Mouse (Mus musculus) right cerebral cortex, postnatal 14 days (tissue): ENCODE results near the gene Gm42906.

ENCODE experiments used
- DNase-seq: peaks from one replicate; pipeline ENCODE4 v3.0.0; 2022

The Gm42906 gene

DNA sequence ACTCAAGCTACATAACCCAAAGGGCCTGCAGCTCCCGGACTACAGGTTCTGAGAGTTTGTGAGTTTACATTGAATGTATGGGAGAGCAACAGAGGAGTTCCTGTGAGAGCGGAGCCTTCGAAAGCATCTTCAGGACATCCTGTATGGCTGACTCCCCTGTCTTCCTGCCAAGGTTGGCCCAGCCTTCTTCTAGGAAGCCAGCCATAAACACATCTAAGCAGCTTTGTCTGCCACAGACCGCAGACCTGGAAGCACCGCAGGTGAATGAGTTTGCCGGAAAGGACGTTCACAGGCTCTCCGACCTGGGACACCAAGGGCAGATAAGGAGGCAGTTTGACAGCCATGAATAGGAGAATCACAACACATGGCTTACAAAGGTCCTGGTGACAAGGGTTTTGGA lies 246.7 kb downstream of the Gm42906 start:
- DNase-seq, result no peak

DNA sequence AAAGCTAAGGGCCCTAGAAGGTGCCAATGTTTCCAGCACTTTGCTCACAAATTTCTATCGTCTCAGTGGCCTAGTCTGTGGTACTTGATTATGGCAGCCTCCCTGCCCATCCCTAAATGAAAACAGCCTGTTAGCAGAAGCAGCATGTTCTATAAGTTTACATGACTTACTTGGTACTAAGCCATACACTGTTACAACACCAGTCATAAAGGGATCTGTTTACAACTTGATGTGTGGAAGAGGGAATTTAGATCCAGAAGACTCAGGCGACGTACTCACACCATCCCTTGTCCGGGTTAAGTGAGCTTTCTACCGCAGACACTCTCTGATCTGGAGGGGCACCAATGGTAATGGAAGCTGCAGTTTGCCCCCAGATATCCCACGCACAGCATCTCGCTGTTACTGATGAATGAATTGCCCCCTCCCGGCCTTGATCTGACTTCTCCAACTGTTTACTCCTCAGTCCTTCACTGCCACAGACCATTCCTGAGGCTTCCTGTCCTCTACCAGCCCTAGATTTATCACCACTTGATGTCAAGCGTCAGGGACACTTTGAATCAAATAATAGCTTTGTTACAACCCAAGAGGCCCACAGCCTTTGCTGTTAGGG lies 247.7 kb downstream of the Gm42906 start:
- no peak for DNase-seq

DNA sequence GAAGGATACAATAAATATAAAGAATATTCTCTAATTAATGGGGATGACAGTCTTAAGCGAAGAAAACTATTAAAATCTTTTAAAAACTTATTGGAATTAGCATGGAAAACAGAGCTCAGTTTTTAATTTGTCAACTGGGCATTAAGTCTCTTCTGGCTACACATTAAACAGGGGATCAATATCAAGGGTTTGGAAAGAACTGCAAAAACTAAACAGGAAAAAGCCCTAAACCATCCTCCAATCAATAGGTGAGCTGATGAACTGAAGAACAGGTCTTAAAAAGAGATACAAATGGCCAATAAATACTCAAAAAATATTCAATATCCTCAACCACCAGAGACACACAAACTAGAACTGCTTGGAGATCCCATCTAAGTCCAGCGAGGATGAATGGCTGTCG lies 250.8 kb downstream of the Gm42906 start:
- DNase-seq, result no peak

DNA sequence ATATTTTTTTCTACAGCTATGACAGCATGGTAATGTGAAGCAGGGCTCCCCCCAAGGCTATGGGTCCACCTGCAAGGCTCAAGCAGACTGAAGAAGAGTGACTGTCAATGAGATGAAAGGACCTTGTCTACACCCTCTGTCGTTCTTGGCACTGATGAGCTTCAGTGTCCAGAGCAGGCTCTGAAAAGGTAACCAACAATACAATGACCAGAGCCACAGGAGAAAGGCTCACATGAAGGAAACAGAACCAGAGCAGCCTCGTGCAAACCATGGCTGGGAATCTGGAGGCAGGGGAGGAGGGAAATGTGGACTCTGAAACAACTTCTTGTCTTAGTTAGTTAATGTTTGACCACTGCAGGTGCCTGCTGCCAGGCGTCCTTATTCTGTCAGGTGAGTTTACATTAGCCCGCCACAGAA lies 252.1 kb downstream of the Gm42906 start:
- no peak for DNase-seq

DNA sequence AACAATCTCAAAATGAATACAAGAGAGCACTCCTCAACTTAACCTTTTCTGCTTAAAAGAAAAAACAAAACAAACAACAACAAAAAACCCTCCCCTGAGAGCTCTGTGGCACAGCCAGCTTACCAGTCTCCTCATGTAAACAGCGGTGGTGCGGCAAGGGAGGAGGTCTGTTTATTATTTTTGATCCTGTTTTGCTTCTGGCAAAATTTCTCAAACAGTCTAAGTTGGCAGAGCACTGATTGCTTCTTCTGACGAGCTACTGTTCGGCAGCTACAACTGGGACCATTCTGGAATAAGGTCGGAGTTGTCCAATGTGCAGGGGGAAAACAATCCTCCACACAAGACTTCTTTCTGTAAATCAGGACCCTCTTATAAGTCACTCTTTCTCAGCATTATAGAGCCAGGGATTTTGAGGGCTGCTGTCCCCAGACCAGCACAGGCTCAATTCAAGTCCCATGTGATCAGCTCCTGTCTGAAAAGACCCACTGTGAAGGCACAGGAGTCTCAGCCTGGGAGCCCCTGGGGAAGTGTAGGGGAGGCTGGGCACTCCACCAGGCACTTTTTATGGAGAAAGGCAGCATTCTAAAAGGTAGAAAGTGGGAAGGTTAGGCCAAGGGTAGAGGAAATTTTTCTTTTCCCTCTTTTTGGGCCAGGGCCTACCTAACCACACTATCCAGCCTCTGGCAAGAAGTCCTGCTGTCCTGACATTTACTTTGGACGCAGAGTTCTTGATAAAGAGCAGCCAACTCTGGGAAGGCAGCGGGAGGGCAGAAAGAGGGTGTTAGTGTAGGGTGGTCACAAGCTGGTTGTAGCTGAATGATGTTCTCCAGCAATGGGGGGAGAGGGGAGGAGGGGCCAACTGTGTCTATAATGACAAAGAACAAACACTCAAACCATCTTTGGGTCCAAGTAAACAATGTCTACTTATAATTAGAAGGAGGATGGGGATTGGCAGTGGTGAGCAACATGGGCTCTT lies 253.2 kb downstream of the Gm42906 start:
- no peak for DNase-seq

DNA sequence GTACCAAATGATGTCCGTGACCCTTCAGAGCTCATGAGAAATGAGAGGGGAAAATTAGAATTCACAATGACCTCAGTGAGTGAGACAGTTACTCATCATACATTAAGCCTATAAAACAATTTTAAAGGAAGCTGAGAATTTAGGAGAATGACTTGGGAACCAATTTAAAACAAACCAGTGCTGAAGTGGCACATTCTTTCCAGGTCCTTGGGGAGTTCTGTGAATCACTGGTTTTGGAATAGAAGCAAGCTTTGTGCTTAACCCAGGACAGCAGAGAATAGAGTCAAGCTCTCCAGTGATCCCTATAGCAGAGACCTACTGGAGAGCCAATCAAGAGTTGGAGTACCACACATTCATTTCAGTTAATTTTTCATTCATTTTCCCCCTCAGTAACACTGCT lies 254.2 kb downstream of the Gm42906 start:
- DNase-seq, result no peak

DNA sequence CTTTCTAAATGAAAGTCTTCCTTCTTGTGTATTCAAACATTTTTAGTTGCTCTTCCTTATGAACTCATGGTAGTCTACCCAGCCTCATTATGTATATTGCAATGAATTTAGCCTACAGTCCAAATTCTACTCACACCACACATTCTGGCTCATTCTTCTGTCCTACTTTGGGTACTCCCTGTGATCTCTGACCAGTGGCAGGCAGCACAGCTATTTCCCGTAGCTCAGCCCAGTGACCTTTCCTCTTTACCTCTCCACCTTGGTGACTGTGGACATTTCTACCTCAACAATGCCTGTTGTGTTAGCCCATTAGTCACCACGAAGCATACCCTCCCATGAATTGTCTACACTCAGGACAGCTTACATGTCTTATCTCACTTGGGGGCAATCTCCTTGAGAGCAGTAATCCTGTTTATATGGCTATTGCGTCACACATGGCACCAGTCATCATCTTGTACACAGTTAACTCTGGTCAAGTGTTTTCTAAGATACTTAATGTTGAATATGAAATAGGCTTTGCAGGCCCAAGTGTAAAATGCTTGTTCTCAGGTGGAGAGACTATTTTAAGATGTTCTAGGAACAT lies 257.7 kb downstream of the Gm42906 start:
- DNase-seq, result no peak

DNA sequence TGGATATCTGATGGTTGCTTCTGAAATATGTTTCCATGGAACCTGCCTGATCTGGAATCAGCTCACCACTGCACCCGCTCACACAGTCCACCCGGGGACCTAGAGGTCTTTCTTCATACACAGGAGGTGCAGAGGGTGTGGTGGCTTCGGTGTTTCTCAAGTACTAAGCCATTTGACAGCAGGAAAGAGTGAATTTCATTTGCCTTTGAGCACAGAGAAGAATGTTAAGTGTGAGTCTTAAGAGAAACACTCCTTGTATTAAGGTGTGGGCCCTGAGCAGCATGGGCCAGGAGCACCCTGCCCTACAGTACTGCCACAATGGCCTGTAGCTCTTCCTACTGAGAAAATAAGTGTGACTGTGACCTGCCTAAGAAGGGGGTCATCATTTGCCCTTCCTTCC lies 259.8 kb downstream of the Gm42906 start:
- no peak for DNase-seq

DNA sequence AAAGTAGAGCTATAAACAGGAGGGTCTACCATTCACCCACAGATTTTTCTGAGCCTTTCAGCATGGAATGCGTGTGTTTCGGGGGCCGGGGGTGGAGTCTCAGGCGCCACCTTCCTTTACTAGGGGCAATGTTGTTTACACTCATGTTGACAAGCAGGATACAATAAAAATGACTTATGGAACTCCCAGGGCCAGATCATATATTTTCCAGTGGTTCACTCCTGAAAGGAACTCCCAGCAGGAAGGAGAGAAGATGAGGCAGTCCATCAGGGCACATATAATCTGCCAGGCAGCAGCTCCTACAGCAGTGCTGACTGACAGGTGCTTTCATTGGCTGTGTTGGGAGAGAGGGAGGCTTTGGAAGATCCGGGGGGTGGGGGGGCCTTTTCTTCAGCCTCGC lies 260.3 kb downstream of the Gm42906 start:
- DNase-seq, result no peak

DNA sequence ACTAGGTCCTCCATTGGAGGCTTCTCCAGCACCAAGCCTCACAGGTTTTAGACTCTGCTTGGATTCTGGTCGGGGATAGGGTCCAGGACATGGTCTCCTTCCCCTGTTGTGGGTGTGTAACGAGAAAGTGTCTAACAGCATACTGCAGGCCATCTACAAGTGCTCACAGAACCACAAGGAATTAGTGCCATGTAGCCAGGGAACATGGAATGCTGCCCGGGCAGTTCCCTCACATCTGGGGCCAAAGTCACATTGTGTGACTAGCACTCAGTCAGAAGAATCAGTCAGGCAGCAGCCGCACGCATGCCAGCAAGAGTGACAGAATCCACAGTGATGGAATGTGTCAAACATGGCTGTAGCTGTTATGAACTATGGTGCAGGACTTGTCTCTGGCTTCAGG lies 261.7 kb downstream of the Gm42906 start:
- no peak for DNase-seq

DNA sequence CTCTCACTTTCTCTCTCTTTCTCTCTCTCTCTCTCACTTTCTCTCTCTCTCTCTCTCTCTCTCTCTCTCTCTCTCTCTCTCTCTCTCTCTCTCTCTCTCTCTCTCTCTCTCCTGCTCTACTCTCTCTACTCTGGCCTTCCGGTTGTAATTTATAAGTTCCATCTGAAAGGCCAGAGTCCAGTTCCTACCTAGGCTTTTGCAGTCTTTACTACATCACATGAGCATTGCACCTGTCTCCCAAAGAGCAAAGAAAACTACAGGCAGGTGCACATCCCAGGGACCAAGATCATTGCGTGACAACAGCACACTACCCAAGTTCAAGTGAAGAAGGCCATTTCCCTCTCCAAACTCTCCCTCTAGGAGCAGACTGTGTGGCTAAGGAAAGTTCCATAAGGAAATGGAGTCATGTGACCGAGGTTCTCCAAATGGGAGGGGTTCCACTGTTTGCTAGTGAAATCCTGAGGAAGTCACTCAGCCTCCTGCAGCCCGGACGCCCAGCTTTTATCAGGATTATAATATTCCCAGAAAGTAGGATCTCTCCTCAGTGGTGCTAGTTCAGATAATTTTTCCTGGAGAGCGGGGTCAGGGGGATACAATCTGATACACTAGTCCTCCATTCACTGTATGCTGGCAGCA lies 262.5 kb downstream of the Gm42906 start:
- no peak for DNase-seq

DNA sequence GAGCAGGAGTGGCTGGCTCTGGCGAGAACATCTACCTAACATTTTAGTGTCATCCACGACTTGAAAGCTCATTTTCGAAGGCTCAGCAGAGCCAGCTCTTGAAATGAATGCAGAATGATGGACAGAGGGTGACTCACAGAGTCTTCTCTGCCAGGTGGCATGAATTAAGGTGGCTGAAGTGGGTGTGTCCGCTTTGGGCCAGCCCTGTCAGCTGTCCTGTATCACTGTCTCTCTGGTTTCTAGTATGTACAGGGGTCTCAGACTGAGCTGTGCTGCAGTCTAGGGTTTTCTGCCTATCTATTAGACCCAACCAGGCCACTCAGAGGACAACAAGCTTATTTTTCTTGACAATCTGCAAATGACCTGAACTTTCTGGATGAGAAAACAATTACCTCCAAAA lies 263.1 kb downstream of the Gm42906 start:
- DNase-seq, result no peak

DNA sequence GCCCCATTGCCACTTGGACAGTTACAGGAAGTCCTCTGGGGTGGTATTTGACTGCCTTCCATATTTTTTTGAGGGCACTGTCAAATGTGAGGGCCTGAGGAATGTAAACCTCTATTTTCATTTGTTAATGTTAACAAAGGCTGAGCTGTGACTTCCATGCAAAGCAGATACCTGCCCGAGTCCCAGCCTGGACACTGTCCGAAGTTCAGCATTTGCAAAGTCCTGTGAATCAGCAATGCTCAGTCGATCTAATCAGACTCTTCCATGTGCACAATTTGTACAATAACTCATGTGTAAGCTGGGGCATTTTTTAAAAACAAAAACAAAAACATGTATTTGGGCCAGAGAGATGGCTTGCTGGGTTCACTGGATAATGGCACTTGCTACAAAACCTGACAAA lies 265.3 kb downstream of the Gm42906 start:
- DNase-seq, result no peak

DNA sequence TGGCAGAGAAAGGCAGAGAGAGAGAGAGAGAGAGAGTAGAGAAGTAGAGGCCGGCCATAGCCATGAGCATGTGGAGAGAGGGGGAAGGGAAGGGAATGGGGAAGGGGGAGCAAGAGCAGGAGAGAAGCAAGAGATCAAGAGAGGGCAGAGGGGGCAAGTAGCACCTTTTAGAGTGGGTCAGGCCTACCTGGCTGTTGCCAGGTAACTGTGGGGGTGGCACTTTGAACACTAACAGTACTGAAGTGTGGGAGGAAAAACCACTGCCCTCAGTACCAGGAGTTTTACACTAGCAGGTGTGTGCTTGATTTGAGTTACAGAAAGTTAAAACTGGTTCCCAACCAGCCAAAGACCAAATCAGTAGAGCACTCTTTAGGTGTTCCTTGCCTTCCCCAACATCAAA lies 272.7 kb downstream of the Gm42906 start:
- DNase-seq, result no peak

DNA sequence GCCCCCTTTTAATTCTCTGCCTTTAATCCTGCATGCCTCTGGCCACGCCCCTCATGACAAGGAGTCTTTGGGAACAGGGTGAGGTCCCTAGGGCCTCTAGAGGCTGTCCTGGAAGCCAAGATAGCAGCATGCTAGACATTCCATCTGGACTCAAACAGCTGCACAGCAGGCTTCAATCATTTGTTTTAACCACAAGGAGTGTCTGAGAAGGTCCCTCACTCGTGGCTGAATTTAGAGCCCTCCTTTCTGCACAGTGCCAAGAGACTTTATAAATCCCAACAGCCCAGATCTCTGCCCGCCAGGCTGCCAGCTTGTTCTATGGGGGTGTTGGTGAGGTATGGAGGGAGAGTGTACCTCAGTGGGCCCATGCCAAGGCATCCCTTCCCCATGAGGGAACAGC lies 273.2 kb downstream of the Gm42906 start:
- no peak for DNase-seq

DNA sequence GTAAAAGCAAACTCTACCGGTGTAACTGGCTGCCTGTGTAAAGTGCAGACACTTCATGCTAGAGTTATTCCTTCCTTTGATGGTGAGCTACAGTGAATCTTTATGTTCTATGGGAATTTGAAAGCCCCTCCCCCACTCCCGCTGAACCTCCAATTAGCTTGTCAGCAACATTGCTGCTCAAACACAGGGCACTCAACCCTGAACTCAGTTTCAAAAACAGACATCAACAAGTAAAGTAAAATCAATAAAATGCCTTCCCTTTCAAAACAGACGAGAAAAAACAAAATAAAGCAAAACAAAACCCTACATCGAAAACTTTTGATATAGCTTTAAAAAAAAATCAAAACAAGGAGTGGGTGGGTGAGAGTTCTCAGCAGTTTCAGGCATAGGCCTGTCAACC lies 273.9 kb downstream of the Gm42906 start:
- no peak for DNase-seq

DNA sequence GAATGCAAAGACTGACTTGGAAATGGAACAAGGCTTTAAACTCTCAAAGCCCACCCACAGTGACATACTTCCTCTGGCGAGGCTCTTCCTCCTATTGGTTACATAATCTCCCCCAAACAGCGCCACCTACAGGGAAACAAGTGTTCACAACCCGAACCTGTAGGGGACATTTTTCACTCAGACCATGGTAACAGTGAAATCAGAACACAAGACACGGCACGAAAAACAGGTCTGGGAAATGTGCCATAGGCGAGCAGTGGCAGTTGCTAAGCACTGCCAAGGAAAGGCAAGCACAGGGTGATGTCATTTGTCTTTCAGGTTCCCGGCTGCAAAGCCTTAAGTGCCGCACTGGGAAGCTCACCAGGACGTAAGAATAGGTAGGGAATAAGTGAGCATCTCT lies 276.4 kb downstream of the Gm42906 start:
- no peak for DNase-seq

DNA sequence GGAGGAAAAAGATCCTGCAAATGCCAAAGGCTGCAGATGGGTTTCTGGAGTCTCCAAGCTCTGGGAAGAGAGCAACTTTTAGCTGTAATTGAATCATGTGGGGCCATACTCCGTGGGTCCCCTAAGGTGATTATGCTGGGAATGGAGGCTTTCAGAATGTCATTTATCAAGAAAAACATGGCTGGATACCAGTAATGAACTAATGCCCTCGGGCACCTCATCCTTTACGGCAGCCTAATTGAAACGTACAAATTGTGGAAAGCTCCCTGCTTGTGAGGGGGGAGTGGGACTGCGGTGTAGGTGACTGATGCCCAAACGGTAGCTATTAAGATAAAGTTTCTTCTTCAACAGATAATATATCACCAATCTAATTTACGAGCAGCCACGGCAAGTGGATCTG lies 278.5 kb downstream of the Gm42906 start:
- no peak for DNase-seq

DNA sequence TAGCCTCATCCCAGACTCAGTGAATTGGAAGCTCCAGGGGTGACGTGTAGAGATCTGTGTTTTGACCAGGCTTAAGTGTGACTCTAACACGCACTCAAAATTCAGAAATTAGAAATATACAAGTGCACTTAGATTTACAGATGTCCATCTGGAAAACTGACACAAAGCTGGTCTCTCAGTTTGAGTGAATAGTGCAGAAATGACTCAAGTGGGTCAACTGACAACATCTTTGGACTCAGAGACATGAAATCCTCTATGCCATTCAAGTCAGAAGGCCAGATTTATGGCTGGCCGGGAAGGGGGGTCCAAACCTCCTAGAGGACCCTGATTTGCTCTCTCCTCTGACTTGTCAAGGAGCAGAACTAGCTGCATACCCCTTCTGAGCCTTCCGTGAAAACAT lies 279.9 kb downstream of the Gm42906 start:
- no peak for DNase-seq

DNA sequence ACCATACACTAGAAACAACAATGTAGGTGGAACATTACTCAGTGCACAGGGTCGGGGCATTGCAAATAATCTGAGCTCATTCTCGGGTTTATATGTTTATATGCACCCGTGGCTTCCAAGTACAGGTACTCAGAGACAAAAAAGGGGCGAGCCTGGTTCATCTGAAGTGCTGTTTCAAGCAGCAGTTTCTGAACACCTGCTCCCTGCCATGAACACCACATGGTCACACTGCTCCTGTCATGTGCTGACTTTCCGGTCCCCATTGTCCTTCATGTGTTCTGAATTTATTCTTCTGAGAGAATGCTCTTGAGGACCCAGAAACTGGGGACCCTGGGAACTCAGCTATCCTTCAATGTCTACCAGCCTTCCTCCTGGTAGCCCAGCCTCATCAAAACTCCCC lies 282.2 kb downstream of the Gm42906 start:
- DNase-seq, result no peak

DNA sequence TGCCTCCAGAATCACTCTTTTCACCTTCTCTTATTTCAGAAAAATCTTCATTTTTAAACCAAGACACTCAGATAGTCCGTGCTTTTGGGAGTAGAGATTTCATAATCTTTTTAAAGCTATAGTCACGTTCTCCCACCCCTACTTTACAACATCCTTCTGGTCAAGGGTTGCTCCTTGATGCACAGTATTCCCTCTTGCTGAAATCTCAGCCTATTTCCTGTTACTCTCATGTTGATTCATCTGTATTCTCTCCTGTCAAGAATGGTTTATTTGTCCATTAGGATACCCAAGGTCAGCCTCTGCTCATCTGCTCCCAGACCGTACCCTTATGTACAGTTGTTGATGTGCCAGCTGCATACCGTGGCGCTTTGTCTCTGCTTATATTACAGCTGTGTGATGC lies 284.0 kb downstream of the Gm42906 start:
- no peak for DNase-seq

DNA sequence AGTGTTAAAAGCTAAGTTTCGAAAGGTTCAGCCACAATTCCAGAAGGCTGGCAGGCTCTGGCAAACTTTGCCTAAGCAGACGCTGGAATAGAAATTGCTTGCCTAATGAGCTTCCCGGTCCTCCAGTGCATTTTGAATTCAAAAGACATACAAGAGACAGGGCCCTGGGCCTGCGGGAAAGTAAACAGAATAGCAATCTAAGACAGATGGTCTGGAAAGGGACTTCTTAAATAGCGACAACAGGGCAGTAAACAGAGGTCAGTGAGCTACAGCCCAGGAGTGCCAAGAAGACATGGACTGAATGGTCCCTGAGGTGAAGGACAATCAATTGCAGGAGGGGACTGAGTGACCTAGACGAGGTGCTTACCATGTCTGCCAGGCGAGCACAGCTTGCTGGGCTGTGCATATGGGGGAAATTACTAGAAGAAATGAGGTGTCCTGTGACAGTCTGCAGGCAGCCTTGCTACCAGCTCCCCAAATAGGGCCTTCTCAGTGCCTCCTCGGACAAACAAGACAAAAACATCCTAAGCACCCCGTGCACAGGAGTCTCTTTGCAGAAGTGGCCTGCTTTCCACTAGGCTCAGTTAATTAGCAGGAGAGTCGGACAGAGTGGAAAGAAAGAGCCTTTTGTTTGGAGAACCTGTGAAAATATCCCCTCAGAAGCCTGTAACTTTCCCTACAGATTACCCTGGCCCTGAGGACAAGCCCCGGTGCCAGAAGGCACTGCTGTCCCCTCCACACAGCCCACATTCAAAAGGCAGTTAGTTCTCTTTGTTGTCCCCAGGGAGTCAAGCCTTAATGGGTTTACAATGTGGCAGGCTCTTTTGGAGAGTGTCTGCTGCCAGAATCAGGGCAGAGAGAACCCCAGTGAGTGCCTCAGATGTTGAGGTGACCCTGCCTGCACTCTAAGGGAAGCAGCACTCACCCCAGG lies 285.0 kb downstream of the Gm42906 start:
- DNase-seq, result no peak

DNA sequence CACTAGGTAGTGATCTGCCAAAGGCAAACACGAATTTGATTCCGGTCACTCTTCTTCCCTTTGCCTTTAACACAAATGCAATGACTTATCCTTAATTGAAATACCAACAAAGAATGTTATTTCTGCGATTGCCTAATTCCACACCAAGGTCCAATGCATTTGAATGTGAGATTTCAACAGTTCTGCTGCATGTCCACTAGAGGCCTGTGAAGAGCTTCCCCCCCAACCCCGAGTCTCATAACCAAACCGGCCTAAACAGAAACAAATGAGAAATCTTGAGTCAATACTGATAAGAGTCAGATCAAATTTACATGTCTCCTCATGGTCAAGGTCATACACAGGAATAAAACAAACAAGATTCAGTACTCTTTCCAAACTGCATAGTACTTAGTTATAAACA lies 285.7 kb downstream of the Gm42906 start:
- DNase-seq, result no peak
